Mouse (Mus musculus) small intestine, adult 2 months (tissue): ENCODE measurements around the gene Sfrp5.

Source experiments
- CTCF ChIP-seq: fragments of 200-500 bp; IDR thresholded peaks from 2 replicates; pipeline ENCODE4 v1.5.1; 2012; ENCODE audit warnings: low read depth, mild to moderate bottlenecking, control low read depth, inconsistent platforms, low read length, moderate library complexity, mixed read lengths; ENCODE audit not compliant: insufficient replicate concordance, insufficient read length; ENCODE audit errors: extremely low read depth
- POLR2A ChIP-seq: fragments of 200-500 bp; IDR thresholded peaks from 2 replicates; pipeline ENCODE4 v1.6.1; 2012; ENCODE audit warnings: low read depth, mild to moderate bottlenecking, control low read depth, inconsistent platforms, low read length, moderate library complexity

DNA sequence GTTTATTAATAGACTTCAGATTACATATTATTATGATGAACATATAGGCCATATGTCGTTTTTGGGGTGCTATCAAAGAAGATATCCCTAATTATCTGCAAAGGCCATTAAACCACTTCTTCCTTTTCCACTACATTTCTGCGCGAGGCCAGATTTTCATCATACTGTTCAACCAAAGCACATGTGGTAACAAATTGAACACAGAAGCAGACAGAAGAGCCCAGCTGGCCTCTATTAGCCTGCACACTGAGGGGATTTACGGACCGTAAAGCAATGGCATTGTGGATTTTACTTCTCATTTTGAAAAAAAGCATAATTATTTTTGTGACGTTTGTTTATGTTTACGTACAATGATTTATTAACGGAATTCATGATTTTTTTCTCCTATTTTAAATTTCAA is 3.1 kb upstream of the Sfrp5 start:
- no peak for TF ChIP-seq CTCF
- no peak for TF ChIP-seq POLR2A
